Mouse (Mus musculus): ENCODE results near the gene Epha6.

DNA sequence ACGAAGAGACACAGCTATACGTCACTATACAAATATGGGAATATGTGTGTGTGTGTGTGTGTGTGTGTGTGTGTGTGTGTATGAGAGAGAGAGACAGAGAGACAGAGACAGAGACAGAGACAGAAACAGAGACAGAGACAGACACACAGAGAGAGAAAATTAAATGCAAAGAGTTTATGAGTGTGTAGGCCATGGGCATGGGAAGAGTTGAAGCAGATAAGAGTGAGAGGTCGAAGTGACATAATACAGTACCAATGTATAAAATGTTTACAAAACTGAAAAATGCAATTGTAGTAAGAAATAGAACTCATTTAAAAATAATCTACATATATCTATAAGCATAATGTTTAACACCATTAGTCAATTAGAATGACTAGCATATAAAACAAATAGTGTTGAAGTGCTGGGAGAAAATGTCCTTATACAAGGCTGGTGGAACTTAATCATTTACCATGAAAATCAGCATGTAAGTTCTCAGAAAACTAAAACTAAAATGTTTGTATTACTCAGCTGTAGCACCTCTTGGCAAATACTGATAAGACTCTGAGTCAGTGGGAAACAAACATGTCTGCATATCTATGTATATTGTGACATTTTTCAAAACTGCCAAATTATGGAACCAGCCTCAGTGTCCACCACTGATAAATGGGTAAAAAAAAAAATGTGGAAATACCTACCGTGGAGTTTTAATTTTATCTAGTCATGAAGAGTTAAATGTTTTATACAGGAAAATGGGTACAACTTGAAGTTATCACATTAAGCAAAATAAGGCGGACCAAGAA is 371.2 kb downstream of the Epha6 start:
- TF ChIP-seq CTCF (IDR thresholded peaks at IDR 0.05; ENCODE audit: low read depth, low read length): no peak
- TF ChIP-seq TAL1 (conservative IDR thresholded peaks at IDR 0.05; ENCODE audit: low read depth, low read length): peak; percentile 45
- TF ChIP-seq POLR2AphosphoS5 (IDR thresholded peaks at IDR 0.05; ENCODE audit: insufficient replicate concordance, low read depth, low read length): no peak
- no peak for TF ChIP-seq GATA1 (IDR thresholded peaks at IDR 0.05; ENCODE audit: borderline replicate concordance, low read length)
